Mouse (Mus musculus) lung, embryonic 16.5 days (tissue): ENCODE results near the gene Ufc1. TPM values are rescaled to one million over a fixed set of nuclear protein-coding genes. Genes with fewer than 3 reads are reported as not detected.
A peak's percentile ranks its signal among the peaks of the same experiment; 100 is the strongest.
"Not testable (repeated sequence)": the region's sequence is repeated elsewhere in the genome, so short reads cannot be mapped to it uniquely, and the experiment has no call there.

Experiments used
- ATAC-seq: fragments of 200-750 bp; cut with Nextera tagmentation; 2 replicates; pipeline ENCODE4 v1.8.0; 2017; ENCODE audit warnings: low read depth, mild to moderate bottlenecking, moderate library complexity
- H3K27ac ChIP-seq: fragments of 300-500 bp; sonication (generic); 2 replicates; pipeline ENCODE4 v1.5.1; 2014; ENCODE audit warnings: mild to moderate bottlenecking, control low read depth, low read length
- H3K27me3 ChIP-seq: fragments of 300-500 bp; sonication (generic); 2 replicates; pipeline ENCODE4 v1.6.1; 2014; ENCODE audit warnings: low read depth, low read length, mixed read lengths; ENCODE audit not compliant: control insufficient read depth, insufficient read depth
- H3K36me3 ChIP-seq: fragments of 300-500 bp; sonication (generic); 2 replicates; pipeline ENCODE4 v1.6.1; 2014; ENCODE audit warnings: low read length; ENCODE audit not compliant: control insufficient read depth, insufficient read depth
- H3K4me1 ChIP-seq: fragments of 300-500 bp; sonication (generic); replicated peaks from 2 replicates; pipeline ENCODE4 v1.6.1; 2014; ENCODE audit warnings: low read length, mixed read lengths; ENCODE audit not compliant: control insufficient read depth, insufficient read depth
- H3K4me2 ChIP-seq: fragments of 300-500 bp; sonication (generic); 2 replicates; pipeline ENCODE4 v1.6.1; 2014; ENCODE audit warnings: low read depth, low read length, control low read depth
- H3K4me3 ChIP-seq: fragments of 300-500 bp; sonication (generic); 2 replicates; pipeline ENCODE4 v1.5.1; 2014; ENCODE audit warnings: mild to moderate bottlenecking, low read length, control low read depth
- H3K9ac ChIP-seq: fragments of 300-500 bp; sonication (generic); 2 replicates; pipeline ENCODE4 v1.6.1; 2014; ENCODE audit warnings: low read length, control low read depth
- H3K9me3 ChIP-seq: fragments of 300-500 bp; sonication (generic); 2 replicates; pipeline ENCODE4 v1.6.1; 2016; ENCODE audit warnings: low read length; ENCODE audit not compliant: control insufficient read depth
- WGBS: fragments of 180-500 bp; shearing (Covaris S2); extraction: QIAGEN DNeasy Blood & Tissue Kit; methylation state at CpG from one replicate; pipeline ENCODE4 v1.1.7; 2014; 5-methylcytosine and 5-hydroxymethylcytosine counted together
- polyA plus RNA-seq: library from polyadenylated mRNA; unstranded; fragments of >200 nt; fragmentation: Nextera tagmentation; extraction: Ambion mirVana; gene quantifications from 2 replicates; pipeline ENCODE4 v1.2.1, GENCODE M21; 2015

The Ufc1 gene
- polyA plus RNA-seq, 1 experiment from 2014 or later: 109 TPM

- Histone ChIP-seq H3K4me1 (peaks cover 13% of the 10 kb centered on the region), H3K36me3 (no peaks in the 10 kb centered on the region), H3K4me3 (no peak overlapping the region), H3K9me3 (no peaks in the 10 kb centered on the region), H3K27ac (no peak overlapping the region), H3K9ac (no peak overlapping the region), H3K4me2 (no peak overlapping the region), H3K27me3 (no peaks in the 10 kb centered on the region)
- ATAC-seq: no peak
- 79% methylated on average over 2 of the region's 2 CpGs for WGBS
Measured at GRCm38 (mm10) chr1:171325571-171325970, 30.7 kb upstream of the Ufc1 start.

GRCm38 (mm10) chr1:171322012-171322411, 27.2 kb upstream of the Ufc1 start:
- WGBS: 90% methylated on average over 1 of the region's 1 CpGs
- no peak overlapping the region for H3K27ac ChIP-seq
- no peaks in the 10 kb centered on the region for H3K27me3 ChIP-seq
- H3K9ac ChIP-seq: no peak overlapping the region
- peaks cover 2% of the 10 kb centered on the region; the same call in 1 of the 2 replicates for H3K4me1 ChIP-seq
- no peak overlapping the region for H3K4me3 ChIP-seq
- no peak for ATAC-seq
- H3K4me2 ChIP-seq: no peak overlapping the region
- H3K9me3 ChIP-seq: no peaks in the 10 kb centered on the region
- no peaks in the 10 kb centered on the region for H3K36me3 ChIP-seq

- no peaks in the 10 kb centered on the region for H3K36me3 ChIP-seq
- H3K27me3 ChIP-seq: no peaks in the 10 kb centered on the region
- H3K4me3 ChIP-seq: no peak overlapping the region
- H3K4me2 ChIP-seq: no peak overlapping the region
- H3K4me1 ChIP-seq: 0 out of 2 replicates have a peak, but pooled peaks cover 2% of the 10 kb centered on the region
- H3K27ac ChIP-seq: no peak overlapping the region
- no peaks in the 10 kb centered on the region for H3K9me3 ChIP-seq
- no peak for ATAC-seq
- H3K9ac ChIP-seq: no peak overlapping the region
Measured at GRCm38 (mm10) chr1:171321415-171321814, 26.6 kb upstream of the Ufc1 start.

- Histone ChIP-seq H3K9me3 (no peaks in the 10 kb centered on the region), H3K27me3 (no peaks in the 10 kb centered on the region), H3K9ac (0 out of 2 replicates have a peak overlapping the region, but pooled peaks have one; percentile 15), H3K36me3 (no peaks in the 10 kb centered on the region), H3K27ac (no peak overlapping the region), H3K4me2 (no peak overlapping the region; the same call in 1 of the 2 replicates), H3K4me3 (no peak overlapping the region), H3K4me1 (no peaks in the 10 kb centered on the region)
- 21% methylated on average over 5 of the region's 5 CpGs for whole genome bisulfite sequencing
- no peak for ATAC-seq
Measured at GRCm38 (mm10) chr1:171320151-171320550, 25.3 kb upstream of the Ufc1 start.

- H3K4me1 ChIP-seq: no peaks in the 10 kb centered on the region
- no peak overlapping the region; the same call in 1 of the 2 replicates for H3K4me2 ChIP-seq
- no peak overlapping the region for H3K9ac ChIP-seq
- H3K36me3 ChIP-seq: no peaks in the 10 kb centered on the region
- no peaks in the 10 kb centered on the region for H3K27me3 ChIP-seq
- ATAC-seq: no peak
- no peaks in the 10 kb centered on the region for H3K9me3 ChIP-seq
- no peak overlapping the region for H3K4me3 ChIP-seq
- H3K27ac ChIP-seq: no peak overlapping the region
- 23% methylated on average over 7 of the region's 7 CpGs for WGBS
Measured at GRCm38 (mm10) chr1:171319748-171320147, 24.9 kb upstream of the Ufc1 start.

- Histone ChIP-seq H3K36me3 (no peaks in the 10 kb centered on the region), H3K27me3 (no peaks in the 10 kb centered on the region), H3K9ac (no peak overlapping the region), H3K4me3 (no peak overlapping the region), H3K4me1 (no peaks in the 10 kb centered on the region), H3K27ac (no peak overlapping the region), H3K9me3 (no peaks in the 10 kb centered on the region), H3K4me2 (no peak overlapping the region)
- WGBS: 66% methylated on average over 2 of the region's 2 CpGs
- no peak for ATAC-seq
Measured at GRCm38 (mm10) chr1:171309321-171309720, 14.5 kb upstream of the Ufc1 start.

GRCm38 (mm10) chr1:171306157-171306556, 11.3 kb upstream of the Ufc1 start:
- H3K4me2 ChIP-seq, H3K27ac ChIP-seq, H3K36me3 ChIP-seq, H3K9ac ChIP-seq, H3K27me3 ChIP-seq, H3K4me3 ChIP-seq, ATAC-seq, H3K9me3 ChIP-seq, H3K4me1 ChIP-seq: not testable (repeated sequence)
- 58% methylated on average over 5 of the region's 5 CpGs for WGBS

GRCm38 (mm10) chr1:171298226-171298625, 3.4 kb upstream of the Ufc1 start:
- ATAC-seq: no peak
- no peaks in the 10 kb centered on the region for H3K36me3 ChIP-seq

GRCm38 (mm10) chr1:171295063-171295402, 209 bp upstream of the Ufc1 start:
- peak overlapping the region; percentile 91 for H3K9ac ChIP-seq
- ATAC-seq: peak; percentile 6; the same call in 1 of the 2 replicates
- H3K9me3 ChIP-seq: no peaks in the 10 kb centered on the region
- 7% methylated on average over 3 of the region's 3 CpGs for WGBS
- H3K27ac ChIP-seq: peak overlapping the region; percentile 97
- peaks cover 8% of the 10 kb centered on the region for H3K27me3 ChIP-seq
- peak overlapping the region; percentile 58 for H3K4me2 ChIP-seq
- H3K36me3 ChIP-seq: no peaks in the 10 kb centered on the region; the same call in 1 of the 2 replicates
- H3K4me3 ChIP-seq: peak overlapping the region; percentile 77
- peaks cover 7% of the 10 kb centered on the region; the same call in 1 of the 2 replicates for H3K4me1 ChIP-seq

More at GRCm38 (mm10) chr1:171298226-171298625, 3.4 kb upstream of the Ufc1 start:
- Histone ChIP-seq H3K27me3 (peaks cover 8% of the 10 kb centered on the region), H3K9me3 (no peaks in the 10 kb centered on the region), H3K4me3 (no peak overlapping the region), H3K9ac (no peak overlapping the region), H3K4me2 (no peak overlapping the region), H3K27ac (no peak overlapping the region), H3K4me1 (peaks cover 5% of the 10 kb centered on the region; the same call in 1 of the 2 replicates)
- 57% methylated on average over 3 of the region's 3 CpGs for WGBS

- Histone ChIP-seq H3K4me1 (peaks cover 7% of the 10 kb centered on the region; the same call in 1 of the 2 replicates), H3K9me3 (no peaks in the 10 kb centered on the region), H3K27ac (peak overlapping the region; percentile 97), H3K4me2 (peak overlapping the region; percentile 79), H3K27me3 (peaks cover 8% of the 10 kb centered on the region), H3K9ac (peak overlapping the region; percentile 91), H3K36me3 (peaks cover 8% of the 10 kb centered on the region), H3K4me3 (peak overlapping the region; percentile 77)
- 25% methylated on average over 5 of the region's 5 CpGs for WGBS
- no peak for ATAC-seq
Measured at GRCm38 (mm10) chr1:171293906-171294297, 922 bp downstream of the Ufc1 start.
